Mouse (Mus musculus) retina, adult 2 months (tissue): ENCODE measurements around the gene Mus81.

Source experiments
- DNase-seq: peaks from one replicate; pipeline ENCODE4 v3.0.0-alpha.2; 2012; ENCODE audit warnings: low read depth, low spot score

Gene Mus81

DNA sequence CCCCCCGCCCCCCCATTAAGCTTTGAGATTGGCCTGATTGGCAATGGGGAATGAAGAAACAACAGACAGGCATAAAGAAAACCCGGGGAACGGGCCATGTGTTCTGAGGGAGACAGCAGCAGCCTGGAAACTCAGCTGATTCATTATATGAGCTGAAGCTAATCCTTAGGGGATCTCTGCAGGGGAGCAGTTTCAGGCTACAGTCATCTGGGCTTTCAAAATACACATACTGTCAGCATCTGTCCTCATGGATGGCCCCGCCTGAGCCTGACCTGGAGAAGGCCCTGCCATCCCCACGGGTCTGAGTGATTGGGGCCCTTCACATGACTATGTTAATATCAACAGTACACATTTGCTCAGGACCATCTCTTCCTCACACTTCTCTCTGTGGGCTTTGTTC, 16.4 kb downstream of the Mus81 start:
- no peak for DNase-seq

DNA sequence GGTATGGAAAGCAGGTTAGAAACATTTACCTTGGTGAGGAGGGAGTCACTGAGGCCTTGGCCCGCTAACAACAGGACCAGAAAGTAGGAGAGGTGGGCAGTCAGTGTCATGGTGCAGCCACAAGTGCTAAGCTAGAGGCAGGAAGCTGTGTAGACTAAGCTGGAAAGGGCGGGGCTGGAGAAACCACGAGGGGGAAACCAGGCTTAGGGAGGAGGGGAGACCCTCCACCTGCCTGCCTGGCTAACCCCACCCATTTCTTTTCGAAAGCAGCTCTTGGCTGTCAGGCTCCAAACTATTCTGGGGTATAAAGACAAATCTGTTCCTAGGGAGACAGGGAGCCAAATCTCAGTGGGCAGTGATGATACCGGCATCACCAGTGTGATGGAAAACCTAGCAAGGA, 19.8 kb downstream of the Mus81 start, which contains the start of gene Ctsw:
Gene Ctsw, minus strand, starts transcription at position 134 of the 400 bp plus-strand sequence.
- no peak for DNase-seq

DNA sequence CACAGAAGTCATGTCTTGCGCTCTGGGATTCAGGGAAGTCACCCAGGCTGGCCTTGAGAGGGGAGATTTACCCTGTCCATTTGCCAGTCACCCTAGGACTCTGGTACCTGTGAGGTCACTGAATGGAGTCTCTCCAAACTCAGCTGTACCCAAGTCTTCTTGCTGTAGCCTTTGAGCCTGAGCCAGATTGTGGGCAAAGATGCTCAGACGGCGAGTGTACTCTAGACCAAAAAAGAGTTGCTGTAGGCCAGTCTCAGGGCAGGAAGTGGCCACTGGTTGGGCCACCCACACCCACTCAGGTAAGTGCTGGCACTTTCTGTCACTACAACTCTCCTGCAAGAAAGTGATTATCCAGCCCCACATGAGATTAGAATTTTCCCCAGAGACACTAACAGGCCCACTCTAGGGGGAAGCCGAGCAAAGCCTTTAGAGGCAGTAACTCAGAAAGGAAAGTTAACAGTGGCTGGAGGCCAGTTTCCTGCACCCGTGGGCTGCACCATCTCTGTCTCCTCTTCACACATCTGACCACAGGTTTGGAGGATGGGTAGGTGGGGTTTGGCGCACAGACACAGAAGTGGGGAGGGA, 21.2 kb downstream of the Mus81 start:
- DNase-seq: no peak

GRCm38 (mm10) chr19:5465037-5465436, 23.2 kb downstream of the Mus81 start:
- DNase-seq: no peak

DNA sequence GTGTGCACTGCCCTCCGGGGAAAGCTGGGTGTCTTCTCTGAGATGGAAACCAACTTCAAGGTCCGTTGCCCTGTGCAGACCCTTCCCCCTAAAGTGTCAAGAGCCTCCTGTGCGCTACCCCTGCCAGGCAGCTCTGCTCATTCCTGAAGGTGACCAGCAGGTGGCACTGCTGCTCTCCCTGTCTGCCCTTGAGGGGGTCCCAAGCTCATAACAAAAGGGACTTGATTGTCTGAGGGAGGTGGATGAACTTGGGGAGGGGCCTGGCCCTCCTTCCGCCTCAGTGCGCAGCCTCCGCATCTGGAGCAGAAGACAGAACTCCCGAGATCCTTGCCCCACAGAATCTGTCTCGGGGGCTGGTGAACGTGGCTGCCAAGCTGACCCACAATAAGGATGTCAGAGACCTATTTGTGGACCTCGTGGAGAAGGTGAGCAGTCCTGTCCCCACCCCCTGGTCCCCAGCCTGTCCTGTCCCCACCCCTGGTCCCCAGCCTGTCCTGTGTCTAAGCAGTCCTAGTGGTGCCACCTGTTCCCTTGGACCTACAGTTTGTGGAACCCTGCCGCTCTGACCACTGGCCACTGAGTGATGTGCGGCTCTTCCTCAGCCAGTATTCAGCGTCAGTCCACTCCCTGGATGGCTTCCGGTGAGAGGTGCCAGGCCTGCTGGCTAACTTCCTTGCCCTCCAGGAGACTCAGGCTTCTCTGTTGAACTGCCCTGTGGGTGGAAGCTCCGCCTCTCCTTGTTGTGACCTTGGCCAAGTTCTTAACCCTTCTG, 24.2 kb downstream of the Mus81 start:
- DNase-seq: no peak

GRCm38 (mm10) chr19:5463212-5463611, 25.0 kb downstream of the Mus81 start:
- DNase-seq: no peak

- no peak for DNase-seq
Measured at GRCm38 (mm10) chr19:5461411-5461810, 26.8 kb downstream of the Mus81 start.

- peak; percentile 72 for DNase-seq
Measured at GRCm38 (mm10) chr19:5460465-5460911, 27.7 kb downstream of the Mus81 start, which contains the start of gene Fibp. Fibp (plus strand) TSS chr19:5460615.

DNA sequence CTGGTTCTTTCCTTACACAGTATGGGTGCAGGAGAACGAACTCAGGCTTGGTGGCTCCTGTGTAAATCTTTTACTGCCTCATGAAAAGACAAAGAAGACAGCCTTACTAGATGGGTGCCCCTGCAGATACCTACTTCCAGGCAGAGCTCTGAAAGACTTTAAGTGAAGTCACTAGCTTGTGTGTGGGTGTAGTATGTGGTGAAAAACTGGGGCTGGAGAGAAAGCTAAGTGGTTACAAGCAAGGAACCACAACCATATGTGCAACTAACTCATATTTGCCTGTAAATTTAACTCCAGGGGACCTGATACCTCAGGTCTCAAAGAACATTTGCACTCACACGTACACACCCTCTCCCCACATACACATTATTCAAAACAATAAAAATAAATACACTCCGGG, 28.3 kb downstream of the Mus81 start:
- DNase-seq: no peak

DNA sequence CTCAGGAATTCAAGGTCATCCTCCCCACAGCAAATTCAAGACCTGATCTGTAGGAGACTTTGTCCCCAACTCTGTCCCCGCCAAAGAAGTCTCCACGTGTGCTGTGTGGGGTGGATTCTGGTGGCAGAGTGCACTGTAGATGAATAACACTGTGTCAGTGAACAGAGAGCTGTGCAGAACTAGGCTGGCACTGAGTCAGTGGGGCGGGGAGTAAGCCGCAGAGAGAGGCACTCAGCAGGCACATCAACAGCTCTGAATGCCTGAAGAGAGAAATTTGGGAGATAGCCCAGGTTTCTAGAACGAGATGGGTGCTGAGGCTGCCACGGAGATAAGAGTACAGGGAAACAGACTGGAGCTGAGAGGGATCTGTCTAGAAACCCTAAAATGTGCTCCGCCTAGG, 29.2 kb downstream of the Mus81 start:
- no peak for DNase-seq

DNA sequence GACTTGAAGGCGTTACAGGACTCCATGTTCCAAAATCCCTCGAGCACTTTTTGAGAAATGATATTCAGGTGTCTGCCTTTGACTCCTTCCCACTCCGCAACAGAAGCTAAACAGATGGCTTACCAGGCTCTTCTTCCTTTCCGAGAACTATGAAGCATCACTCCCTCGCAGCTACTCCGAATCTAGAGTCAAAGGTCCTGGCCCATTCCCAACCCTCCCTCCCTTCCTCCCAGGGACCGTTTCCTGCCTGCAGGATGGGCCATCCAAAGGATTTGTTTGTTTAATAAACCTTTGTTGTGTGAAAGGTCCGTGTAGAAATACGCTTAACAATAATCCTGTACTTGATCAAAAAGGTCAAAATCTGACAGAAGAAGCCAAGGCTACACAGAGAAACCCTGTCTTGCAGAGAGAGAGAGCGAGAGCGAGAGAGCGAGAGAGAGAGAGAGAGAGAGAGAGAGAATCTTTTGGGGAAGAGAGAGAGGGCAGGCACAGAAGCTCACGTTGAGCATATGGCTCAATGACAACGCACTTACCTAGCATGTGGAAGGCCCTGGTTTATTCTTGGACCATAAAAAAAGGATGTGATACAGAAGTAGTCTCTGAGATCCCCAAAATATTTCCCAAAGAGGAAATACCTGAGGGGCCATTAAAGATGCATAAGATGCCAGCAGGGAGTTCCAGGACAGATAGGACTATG, 30.3 kb downstream of the Mus81 start, which contains the start of gene Ccdc85b:
Gene Ccdc85b, minus strand, starts transcription at position 149 of the 697 bp plus-strand sequence.
- DNase-seq: no peak

GRCm38 (mm10) chr19:5456922-5457745, 31.1 kb downstream of the Mus81 start:
- peak; percentile 78 for DNase-seq

DNA sequence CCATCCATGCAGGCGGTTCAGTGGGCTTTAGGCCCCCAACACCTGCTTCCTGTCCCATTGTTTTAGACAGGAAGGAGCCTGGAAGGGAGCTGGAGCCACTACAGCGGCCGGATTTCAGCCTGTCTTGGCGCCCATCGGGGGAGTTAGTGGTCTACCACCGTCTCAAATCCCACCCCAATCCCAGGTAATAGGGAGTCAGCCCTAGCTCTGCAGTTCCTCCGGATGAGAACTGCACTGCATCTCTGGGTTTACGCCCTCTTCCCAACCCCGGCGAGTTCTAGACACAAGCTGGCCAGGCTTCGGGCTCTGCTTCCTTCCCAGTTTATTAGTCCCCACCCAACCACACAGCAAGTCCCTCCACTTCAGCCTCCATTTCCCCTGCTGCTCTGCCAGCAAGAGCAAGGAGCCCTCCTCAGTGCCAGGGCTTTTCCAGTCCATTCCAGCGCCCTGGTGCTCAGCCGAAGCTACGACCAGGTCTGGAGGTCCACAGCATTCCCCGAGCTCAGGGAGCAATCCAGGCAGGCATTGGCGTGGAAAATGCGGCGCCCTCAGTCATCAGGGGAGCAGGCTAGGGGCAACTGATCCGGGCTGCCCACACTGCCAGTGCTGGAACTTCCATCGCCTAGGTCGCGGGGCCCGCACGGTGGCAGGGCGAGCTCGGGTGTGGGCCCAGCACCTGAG, 31.8 kb downstream of the Mus81 start:
- DNase-seq: no peak

DNA sequence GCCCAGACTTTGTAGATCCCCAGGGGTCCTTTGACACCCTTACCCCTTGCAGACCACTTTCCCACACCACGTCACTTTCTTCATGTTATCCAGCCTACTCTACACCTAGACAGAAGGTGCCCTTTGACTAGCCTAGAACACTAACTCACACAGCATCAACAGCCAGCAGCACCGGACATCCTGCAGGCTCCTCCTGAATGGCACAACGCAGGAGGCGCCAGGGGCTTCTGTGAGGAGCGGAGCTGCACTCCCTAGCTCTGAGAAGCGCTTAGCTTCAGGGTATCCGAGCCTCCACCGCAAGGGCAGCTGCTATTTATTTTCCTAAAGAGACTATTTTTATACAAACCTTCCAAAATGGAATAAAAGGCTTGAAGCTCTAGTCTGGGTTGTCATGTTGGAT, 32.6 kb downstream of the Mus81 start:
- no peak for DNase-seq

DNA sequence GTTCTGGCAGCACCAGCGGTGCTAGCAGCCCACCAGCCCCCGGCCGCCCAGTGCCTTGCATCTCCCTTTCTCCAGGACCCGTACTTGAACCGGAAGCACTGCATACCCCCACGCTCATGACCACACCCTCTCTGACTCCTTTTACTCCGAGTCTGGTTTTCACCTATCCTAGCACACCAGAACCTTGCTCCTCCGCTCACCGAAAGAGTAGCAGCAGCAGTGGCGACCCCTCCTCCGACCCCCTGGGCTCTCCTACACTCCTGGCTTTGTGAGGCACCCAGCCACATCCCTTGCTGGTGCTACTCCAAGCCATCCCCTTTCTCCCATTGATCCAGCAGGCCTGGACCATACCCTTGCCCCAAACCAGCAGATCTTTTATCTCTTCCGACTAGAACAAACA, 33.2 kb downstream of the Mus81 start:
- no peak for DNase-seq

DNA sequence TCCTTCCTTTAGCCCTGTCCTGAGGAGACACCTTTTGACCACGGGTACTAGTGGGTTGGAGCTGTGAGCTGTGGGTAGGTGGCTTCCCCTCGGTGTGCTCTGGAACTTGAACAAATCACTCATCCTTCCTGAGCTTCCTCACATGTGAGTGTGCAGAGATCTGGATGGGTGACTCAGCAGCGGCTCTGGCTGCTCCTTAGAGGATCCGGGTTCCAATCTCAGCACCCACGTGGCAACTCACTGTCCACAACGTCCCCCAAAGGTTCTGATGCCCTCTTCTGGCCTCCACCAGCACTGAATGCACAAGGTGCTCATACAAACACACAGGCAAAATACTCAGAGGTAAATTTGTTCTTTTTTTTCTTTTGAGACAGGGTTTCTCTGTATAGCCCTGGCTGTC, 36.4 kb downstream of the Mus81 start:
- no peak for DNase-seq

- DNase-seq: no peak
Measured at GRCm38 (mm10) chr19:5449673-5450072, 38.5 kb downstream of the Mus81 start.

GRCm38 (mm10) chr19:5448354-5449150, 39.6 kb downstream of the Mus81 start:
- DNase-seq: no peak

- DNase-seq: no peak
Measured at GRCm38 (mm10) chr19:5447515-5448353, 40.5 kb downstream of the Mus81 start, which contains the start of gene Fosl1. Fosl1 (plus strand) TSS chr19:5447547.
